Mouse (Mus musculus) heart, embryonic 16.5 days (tissue): ENCODE measurements around the gene Cdh11. TPM values are rescaled to one million over a fixed set of nuclear protein-coding genes. Genes with fewer than 3 reads are reported as not detected.

Experiments used
- ATAC-seq: fragments of 200-750 bp; cut with Nextera tagmentation; replicated peaks from 2 replicates; pipeline ENCODE4 v1.8.0; 2017; ENCODE audit warnings: moderate number of reproducible peaks; ENCODE audit not compliant: insufficient read depth, low FRiP score; ENCODE audit errors: extremely low read depth
- H3K27ac ChIP-seq: fragments of 300-500 bp; sonication (generic); 2 replicates; pipeline ENCODE4 v1.5.1; 2014; ENCODE audit warnings: mild to moderate bottlenecking, low read length, control low read depth, moderate library complexity
- H3K27me3 ChIP-seq: fragments of 300-500 bp; sonication (generic); 2 replicates; pipeline ENCODE4 v1.6.1; 2014; ENCODE audit warnings: low read length, mixed read lengths; ENCODE audit not compliant: control insufficient read depth, insufficient read depth
- H3K36me3 ChIP-seq: fragments of 300-500 bp; sonication (generic); 2 replicates; pipeline ENCODE4 v1.6.1; 2014; ENCODE audit not compliant: control insufficient read depth, insufficient read depth
- H3K4me1 ChIP-seq: fragments of 300-500 bp; sonication (generic); 2 replicates; pipeline ENCODE4 v1.6.1; 2014; ENCODE audit warnings: low read length, mixed read lengths; ENCODE audit not compliant: control insufficient read depth, insufficient read depth
- H3K4me2 ChIP-seq: fragments of 300-500 bp; sonication (generic); 2 replicates; pipeline ENCODE4 v1.6.1; 2014; ENCODE audit warnings: low read depth, mild to moderate bottlenecking, control low read depth, low read length
- H3K4me3 ChIP-seq: fragments of 300-500 bp; sonication (generic); 2 replicates; pipeline ENCODE4 v1.5.1; 2014; ENCODE audit warnings: mild to moderate bottlenecking, control low read depth, low read length
- H3K9ac ChIP-seq: fragments of 300-500 bp; sonication (generic); 2 replicates; pipeline ENCODE4 v1.6.1; 2014; ENCODE audit warnings: low read length, control low read depth
- H3K9me3 ChIP-seq: fragments of 300-500 bp; sonication (generic); replicated peaks from 2 replicates; pipeline ENCODE4 v1.6.1; 2016; ENCODE audit warnings: low read length; ENCODE audit not compliant: control insufficient read depth
- WGBS: fragments of 180-500 bp; shearing (Covaris S2); extraction: QIAGEN DNeasy Blood & Tissue Kit; methylation state at CpG from one replicate; pipeline ENCODE4 v1.1.7; 2014; 5-methylcytosine and 5-hydroxymethylcytosine counted together
- polyA plus RNA-seq: library from polyadenylated mRNA; unstranded; fragments of >200 nt; fragmentation: Nextera tagmentation; extraction: Ambion mirVana; gene quantifications from 2 replicates; pipeline ENCODE4 v1.2.1, GENCODE M21; 2015

Cdh11 gene
- 44.2 and 46.0 TPM in 2 replicates for polyA plus RNA-seq

- no peaks in the 10 kb centered on the region for H3K9me3 ChIP-seq
- H3K9ac ChIP-seq: peak within 1 kb of the TSS; percentile 75
- ATAC-seq: no peak; the same call in 1 of the 2 replicates
- H3K27me3 ChIP-seq: peaks cover 43% of the 10 kb centered on the region
- peak within 1 kb of the TSS; percentile 65 for H3K4me3 ChIP-seq
- peaks cover 7% of the 10 kb centered on the region for H3K4me1 ChIP-seq
- H3K36me3 ChIP-seq: no peaks in the 10 kb centered on the region
- H3K27ac ChIP-seq: peak within 1 kb of the TSS; percentile 81
- 1% methylated on average over 23 of the region's 23 CpGs for WGBS
- H3K4me2 ChIP-seq: peak within 1 kb of the TSS; percentile 91
These were observed at the start of gene Cdh11 for GRCm38 (mm10) chr8:102785592-102786416. TSS of gene Cdh11 (minus strand) at chr8:102785642.

GRCm38 (mm10) chr8:102813959-102814358 lies 28.5 kb upstream of the Cdh11 start:
- Histone ChIP-seq H3K4me2 (no peak overlapping the region), H3K4me3 (no peak overlapping the region), H3K9me3 (no peaks in the 10 kb centered on the region), H3K4me1 (no peaks in the 10 kb centered on the region), H3K27me3 (no peaks in the 10 kb centered on the region), H3K27ac (no peak overlapping the region), H3K36me3 (no peaks in the 10 kb centered on the region), H3K9ac (no peak overlapping the region)
- ATAC-seq: no peak
- WGBS: 74% methylated on average over 5 of the region's 5 CpGs

GRCm38 (mm10) chr8:102790303-102790702 lies 4.9 kb upstream of the Cdh11 start:
- H3K4me1 ChIP-seq: peaks cover 5% of the 10 kb centered on the region
- H3K27me3 ChIP-seq: peaks cover 19% of the 10 kb centered on the region
- H3K4me3 ChIP-seq: no peak overlapping the region
- no peak overlapping the region for H3K27ac ChIP-seq
- H3K36me3 ChIP-seq: no peaks in the 10 kb centered on the region
- no peak for ATAC-seq
- no peak overlapping the region for H3K4me2 ChIP-seq
- 25% methylated on average over 4 of the region's 4 CpGs for WGBS
- no peaks in the 10 kb centered on the region for H3K9me3 ChIP-seq
- H3K9ac ChIP-seq: no peak overlapping the region

GRCm38 (mm10) chr8:102786467-102787360 lies 1.3 kb upstream of the Cdh11 start:
- 5% methylated on average over 30 of the region's 31 CpGs for WGBS
- Histone ChIP-seq H3K27ac (peak overlapping the region; percentile 62), H3K4me1 (peaks cover 7% of the 10 kb centered on the region), H3K9ac (peak overlapping the region; percentile 75), H3K4me3 (peak overlapping the region; percentile 65), H3K27me3 (peaks cover 43% of the 10 kb centered on the region), H3K9me3 (no peaks in the 10 kb centered on the region), H3K36me3 (no peaks in the 10 kb centered on the region), H3K4me2 (peak overlapping the region; percentile 91)
- no peak for ATAC-seq

- WGBS: 1% methylated on average over 53 of the region's 55 CpGs
- peak; percentile 71 for ATAC-seq
- peak overlapping the region; percentile 81 for H3K27ac ChIP-seq
- no peaks in the 10 kb centered on the region for H3K9me3 ChIP-seq
- peak overlapping the region; percentile 65 for H3K4me3 ChIP-seq
- H3K27me3 ChIP-seq: peaks cover 43% of the 10 kb centered on the region
- peak overlapping the region; percentile 75 for H3K9ac ChIP-seq
- peak overlapping the region; percentile 91 for H3K4me2 ChIP-seq
- peaks cover 7% of the 10 kb centered on the region for H3K4me1 ChIP-seq
- no peaks in the 10 kb centered on the region for H3K36me3 ChIP-seq
These were observed 497 bp downstream of the Cdh11 start for GRCm38 (mm10) chr8:102784835-102785455.

- Histone ChIP-seq H3K4me3 (peak overlapping the region; percentile 65), H3K27me3 (peaks cover 43% of the 10 kb centered on the region), H3K9me3 (no peaks in the 10 kb centered on the region), H3K4me2 (peak overlapping the region; percentile 91), H3K36me3 (no peaks in the 10 kb centered on the region), H3K9ac (peak overlapping the region; percentile 75), H3K4me1 (peaks cover 7% of the 10 kb centered on the region), H3K27ac (peak overlapping the region; percentile 81)
- WGBS: under 1% methylated on average over 42 of the region's 42 CpGs
- peak; percentile 16; the same call in 1 of the 2 replicates for ATAC-seq
These were observed 1.4 kb downstream of the Cdh11 start for GRCm38 (mm10) chr8:102783821-102784591.

- ATAC-seq: no peak
- peak overlapping the region; percentile 81 for H3K27ac ChIP-seq
These were observed 2.5 kb downstream of the Cdh11 start for GRCm38 (mm10) chr8:102782707-102783489.

More at GRCm38 (mm10) chr8:102782707-102783489, 2.5 kb downstream of the Cdh11 start:
- peak overlapping the region; percentile 75 for H3K9ac ChIP-seq
- no peaks in the 10 kb centered on the region for H3K9me3 ChIP-seq
- H3K27me3 ChIP-seq: peaks cover 43% of the 10 kb centered on the region
- H3K4me1 ChIP-seq: peaks cover 7% of the 10 kb centered on the region
- H3K4me3 ChIP-seq: peak overlapping the region; percentile 65
- 9% methylated on average over 11 of the region's 11 CpGs for WGBS
- H3K4me2 ChIP-seq: peak overlapping the region; percentile 91
- no peaks in the 10 kb centered on the region for H3K36me3 ChIP-seq
